Mouse (Mus musculus): ENCODE results near the gene Smyd4. TPM values are rescaled to one million over a fixed set of nuclear protein-coding genes. Genes with fewer than 3 reads are reported as not detected.

Gene Smyd4
- polyA plus RNA-seq (2012; ENCODE audit: insufficient read depth, insufficient read length, low replicate concordance, missing spikeins): not detected in 2 replicates

- WGBS: under 1% methylated on average over 56 of the region's 56 CpGs
- H3K4me1 ChIP-seq (ENCODE audit: control insufficient read depth, insufficient read depth, low read length): peaks cover 5% of the 10 kb centered on the region
- H3K27ac ChIP-seq (ENCODE audit: insufficient read depth, low read depth, low read length): 0 out of 2 replicates have a peak within 1 kb of the TSS, but pooled peaks have one; percentile 8
- TF ChIP-seq POLR2A (IDR thresholded peaks at IDR 0.05; ENCODE audit: insufficient read depth, low read depth, low read length) (peak; percentile 41), CTCF (IDR thresholded peaks at IDR 0.05; ENCODE audit: insufficient read depth, low read depth, low read length) (no peak)
- H3K4me3 ChIP-seq (ENCODE audit: insufficient read depth, low read depth, low read length): peak within 1 kb of the TSS; percentile 71
Measured at GRCm38 (mm10) chr11:75348199-75348889, at the start of gene Smyd4, which contains the start of gene Rpa1. TSS of gene Smyd4 (plus strand) at chr11:75348433. TSS of gene Rpa1 (minus strand) at chr11:75348324.

DNA sequence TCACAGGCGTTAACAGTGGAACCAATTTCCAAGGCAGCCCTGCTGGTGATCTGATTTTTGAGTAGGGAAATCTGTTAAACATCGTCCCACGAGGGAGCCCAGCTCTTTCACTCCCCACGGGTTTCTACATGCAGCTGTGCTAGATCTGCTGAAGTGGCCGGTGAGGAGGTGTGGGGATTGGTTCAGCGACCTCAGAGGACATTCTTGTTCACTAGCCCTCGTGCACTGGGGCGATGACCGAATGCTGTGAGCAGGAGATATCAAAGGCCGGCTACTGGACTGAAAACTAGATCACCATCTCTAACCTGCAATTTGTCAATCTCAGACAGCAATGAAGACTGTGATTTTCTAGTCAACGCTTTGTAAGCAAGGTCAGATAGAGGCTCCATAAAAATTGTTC is 49.7 kb upstream of the Smyd4 start:
- 63% methylated on average over 11 of the region's 11 CpGs for WGBS
- Histone ChIP-seq H3K4me1 (ENCODE audit: control insufficient read depth, insufficient read depth, low read length) (peaks cover 27% of the 10 kb centered on the region), H3K4me3 (ENCODE audit: insufficient read depth, low read depth, low read length) (no peak overlapping the region), H3K27ac (ENCODE audit: insufficient read depth, low read depth, low read length) (no peak overlapping the region)
- TF ChIP-seq CTCF (IDR thresholded peaks at IDR 0.05; ENCODE audit: insufficient read depth, low read depth, low read length) (no peak), POLR2A (IDR thresholded peaks at IDR 0.05; ENCODE audit: insufficient read depth, low read depth, low read length) (no peak)

GRCm38 (mm10) chr11:75299786-75300185 is 48.4 kb upstream of the Smyd4 start:
- TF ChIP-seq CTCF (IDR thresholded peaks at IDR 0.05; ENCODE audit: insufficient read depth, low read depth, low read length): no peak
- TF ChIP-seq POLR2A (IDR thresholded peaks at IDR 0.05; ENCODE audit: insufficient read depth, low read depth, low read length): no peak
- peaks cover 17% of the 10 kb centered on the region for H3K4me1 ChIP-seq (ENCODE audit: control insufficient read depth, insufficient read depth, low read length)
- 41% methylated on average over 10 of the region's 10 CpGs for WGBS
- no peak overlapping the region for H3K4me3 ChIP-seq (ENCODE audit: insufficient read depth, low read depth, low read length)
- no peak overlapping the region for H3K27ac ChIP-seq (ENCODE audit: insufficient read depth, low read depth, low read length)

- H3K4me3 ChIP-seq (ENCODE audit: insufficient read depth, low read depth, low read length): no peak overlapping the region
- 85% methylated on average over 9 of the region's 9 CpGs for WGBS
- peaks cover 14% of the 10 kb centered on the region; the same call in 1 of the 2 replicates for H3K4me1 ChIP-seq (ENCODE audit: control insufficient read depth, insufficient read depth, low read length)
- no peak overlapping the region for H3K27ac ChIP-seq (ENCODE audit: insufficient read depth, low read depth, low read length)
- TF ChIP-seq CTCF (IDR thresholded peaks at IDR 0.05; ENCODE audit: insufficient read depth, low read depth, low read length): no peak
- no peak for TF ChIP-seq POLR2A (IDR thresholded peaks at IDR 0.05; ENCODE audit: insufficient read depth, low read depth, low read length)
Measured at GRCm38 (mm10) chr11:75300954-75301353, 47.3 kb upstream of the Smyd4 start.

GRCm38 (mm10) chr11:75304797-75305196 is 43.4 kb upstream of the Smyd4 start:
- Histone ChIP-seq H3K27ac (ENCODE audit: insufficient read depth, low read depth, low read length) (no peak overlapping the region), H3K4me1 (ENCODE audit: control insufficient read depth, insufficient read depth, low read length) (peaks cover 6% of the 10 kb centered on the region; the same call in 1 of the 2 replicates), H3K4me3 (ENCODE audit: insufficient read depth, low read depth, low read length) (no peak overlapping the region)
- 94% methylated on average over 9 of the region's 9 CpGs for WGBS
- TF ChIP-seq CTCF (IDR thresholded peaks at IDR 0.05; ENCODE audit: insufficient read depth, low read depth, low read length) (no peak), POLR2A (IDR thresholded peaks at IDR 0.05; ENCODE audit: insufficient read depth, low read depth, low read length) (no peak)

GRCm38 (mm10) chr11:75308650-75309049 is 39.6 kb upstream of the Smyd4 start:
- no peaks in the 10 kb centered on the region for H3K4me1 ChIP-seq (ENCODE audit: control insufficient read depth, insufficient read depth, low read length)
- WGBS: 87% methylated on average over 4 of the region's 4 CpGs
- TF ChIP-seq POLR2A (IDR thresholded peaks at IDR 0.05; ENCODE audit: insufficient read depth, low read depth, low read length) (no peak), CTCF (IDR thresholded peaks at IDR 0.05; ENCODE audit: insufficient read depth, low read depth, low read length) (no peak)
- H3K27ac ChIP-seq (ENCODE audit: insufficient read depth, low read depth, low read length): no peak overlapping the region
- H3K4me3 ChIP-seq (ENCODE audit: insufficient read depth, low read depth, low read length): no peak overlapping the region

GRCm38 (mm10) chr11:75310813-75311212 is 37.4 kb upstream of the Smyd4 start:
- TF ChIP-seq CTCF (IDR thresholded peaks at IDR 0.05; ENCODE audit: insufficient read depth, low read depth, low read length) (no peak), POLR2A (IDR thresholded peaks at IDR 0.05; ENCODE audit: insufficient read depth, low read depth, low read length) (no peak)
- Histone ChIP-seq H3K4me1 (ENCODE audit: control insufficient read depth, insufficient read depth, low read length) (no peaks in the 10 kb centered on the region), H3K27ac (ENCODE audit: insufficient read depth, low read depth, low read length) (no peak overlapping the region), H3K4me3 (ENCODE audit: insufficient read depth, low read depth, low read length) (no peak overlapping the region)
- WGBS: 96% methylated on average over 8 of the region's 8 CpGs

DNA sequence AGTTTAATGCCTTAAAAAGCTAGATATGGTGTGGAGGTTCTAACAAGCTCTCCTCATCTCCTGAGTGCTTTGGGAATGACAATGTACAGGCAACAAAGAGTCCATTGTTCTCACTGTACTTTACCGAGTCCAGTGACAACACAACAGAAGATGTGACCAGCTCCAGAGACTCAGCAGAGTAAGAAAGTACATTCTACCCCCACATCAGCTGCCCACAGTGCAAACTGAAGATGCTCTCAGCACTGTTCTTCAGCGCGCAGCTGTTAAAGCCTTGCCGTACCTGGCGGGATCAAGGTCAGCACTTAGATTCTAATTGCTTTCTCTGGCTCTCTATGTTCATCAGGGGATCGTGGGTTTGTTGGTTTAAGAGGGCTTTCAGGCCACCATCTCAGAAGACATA is 36.5 kb upstream of the Smyd4 start:
- no peaks in the 10 kb centered on the region for H3K4me1 ChIP-seq (ENCODE audit: control insufficient read depth, insufficient read depth, low read length)
- no peak overlapping the region for H3K27ac ChIP-seq (ENCODE audit: insufficient read depth, low read depth, low read length)
- 88% methylated on average over 6 of the region's 6 CpGs for WGBS
- H3K4me3 ChIP-seq (ENCODE audit: insufficient read depth, low read depth, low read length): no peak overlapping the region
- TF ChIP-seq POLR2A (IDR thresholded peaks at IDR 0.05; ENCODE audit: insufficient read depth, low read depth, low read length): no peak

- Histone ChIP-seq H3K4me3 (ENCODE audit: insufficient read depth, low read depth, low read length) (no peak overlapping the region), H3K4me1 (ENCODE audit: control insufficient read depth, insufficient read depth, low read length) (no peaks in the 10 kb centered on the region), H3K27ac (ENCODE audit: insufficient read depth, low read depth, low read length) (no peak overlapping the region)
- WGBS: 88% methylated on average over 8 of the region's 8 CpGs
- no peak for TF ChIP-seq POLR2A (IDR thresholded peaks at IDR 0.05; ENCODE audit: insufficient read depth, low read depth, low read length)
- no peak for TF ChIP-seq CTCF (IDR thresholded peaks at IDR 0.05; ENCODE audit: insufficient read depth, low read depth, low read length)
Measured at GRCm38 (mm10) chr11:75313834-75314233, 34.4 kb upstream of the Smyd4 start.
